Mouse (Mus musculus) brain, adult 2 months (tissue): Measurements from ENCODE around the gene Dusp8.
"Not testable (repeated sequence)": the region's sequence is repeated elsewhere in the genome, so short reads cannot be mapped to it uniquely, and the experiment has no call there.

Experiments
- DNase-seq: peaks from one replicate; pipeline ENCODE4 v3.0.0; 2011; ENCODE audit warnings: low read depth, low spot score

Gene Dusp8

GRCm38 (mm10) chr7:142095183-142095931 lies at the start of gene Dusp8:
Gene Dusp8, minus strand, starts transcription at chr7:142095843.
- peak; percentile 98 for DNase-seq

- no peak for DNase-seq
These were observed 48.9 kb upstream of the Dusp8 start, which contains the start of gene Gm45337 for GRCm38 (mm10) chr7:142144507-142144906. Gene Gm45337, minus strand, starts transcription at chr7:142144607.

DNA sequence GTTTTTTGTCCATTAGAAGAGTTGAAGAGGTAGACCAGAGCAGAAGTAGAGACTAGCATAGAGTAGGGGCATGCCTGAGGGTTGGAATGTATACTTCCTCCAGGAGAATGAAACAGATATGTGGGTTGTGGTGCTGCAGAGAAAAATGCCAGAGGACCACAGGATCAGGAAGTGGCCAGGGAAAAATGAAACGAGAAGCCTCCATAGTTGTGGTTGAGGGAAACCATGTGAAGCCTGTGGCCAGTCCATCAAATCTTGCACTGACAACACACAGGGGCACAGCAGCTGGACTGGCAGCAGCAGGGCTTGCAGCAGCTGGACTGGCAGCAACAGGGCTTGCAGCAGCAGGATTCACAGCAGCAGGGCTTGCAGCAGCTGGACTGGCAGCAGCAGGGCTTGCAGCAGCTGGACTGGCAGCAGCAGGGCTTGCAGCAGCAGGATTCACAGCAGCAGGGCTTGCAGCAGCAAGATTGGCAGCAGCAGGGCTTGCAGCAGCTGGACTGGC lies 47.9 kb upstream of the Dusp8 start:
- not testable (repeated sequence) for DNase-seq

DNA sequence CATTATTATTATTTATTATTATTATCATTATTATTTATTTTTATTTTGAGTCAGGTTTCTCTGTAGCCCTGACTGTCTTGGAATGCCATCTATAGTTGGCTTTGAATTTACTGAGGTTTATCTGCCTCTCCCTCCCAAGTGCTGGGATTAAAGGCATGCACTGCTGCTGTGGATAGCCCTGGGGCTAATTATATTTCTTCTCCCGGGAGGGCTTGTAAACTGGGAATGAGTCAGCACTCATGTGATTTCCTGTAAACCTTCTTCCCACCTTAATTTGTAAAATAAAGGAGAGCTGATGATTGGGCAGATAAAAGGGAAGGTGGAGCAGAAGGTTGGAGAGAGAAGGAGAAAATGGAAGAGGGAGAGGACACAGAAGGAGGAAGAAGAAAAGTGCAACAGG lies 45.1 kb upstream of the Dusp8 start:
- no peak for DNase-seq

GRCm38 (mm10) chr7:142135934-142136333 lies 40.3 kb upstream of the Dusp8 start, which contains the start of gene Gm39115:
Gene Gm39115, minus strand, starts transcription at chr7:142136034.
- not testable (repeated sequence) for DNase-seq

- peak; percentile 32 for DNase-seq
These were observed 38.8 kb upstream of the Dusp8 start for GRCm38 (mm10) chr7:142134206-142134995.

GRCm38 (mm10) chr7:142128843-142129242 lies 33.2 kb upstream of the Dusp8 start:
- no peak for DNase-seq

DNA sequence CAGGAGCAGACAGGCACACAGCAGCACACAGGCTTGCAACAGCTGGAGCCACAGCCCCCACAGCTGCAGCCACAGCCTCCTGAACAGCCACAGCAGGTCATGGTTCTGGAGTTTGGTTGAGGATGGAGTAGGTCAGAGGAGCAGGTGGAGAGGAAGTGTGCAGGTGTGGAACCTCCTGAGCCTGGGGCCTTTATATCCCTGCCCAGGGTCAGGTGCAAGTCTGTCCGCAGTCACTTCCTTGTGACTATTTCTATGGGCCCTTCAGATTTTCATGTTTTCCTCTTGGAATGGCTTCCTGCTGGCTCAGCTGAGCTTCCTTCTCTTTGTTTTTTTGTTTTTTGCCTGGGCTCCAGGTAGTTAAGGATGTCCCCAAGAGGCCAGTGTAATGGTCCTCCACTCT lies 25.0 kb upstream of the Dusp8 start, which contains the start of gene Gm45618:
TSS of gene Gm45618 (minus strand) at position 101 of the 400 bp plus-strand sequence.
- DNase-seq: not testable (repeated sequence)

DNA sequence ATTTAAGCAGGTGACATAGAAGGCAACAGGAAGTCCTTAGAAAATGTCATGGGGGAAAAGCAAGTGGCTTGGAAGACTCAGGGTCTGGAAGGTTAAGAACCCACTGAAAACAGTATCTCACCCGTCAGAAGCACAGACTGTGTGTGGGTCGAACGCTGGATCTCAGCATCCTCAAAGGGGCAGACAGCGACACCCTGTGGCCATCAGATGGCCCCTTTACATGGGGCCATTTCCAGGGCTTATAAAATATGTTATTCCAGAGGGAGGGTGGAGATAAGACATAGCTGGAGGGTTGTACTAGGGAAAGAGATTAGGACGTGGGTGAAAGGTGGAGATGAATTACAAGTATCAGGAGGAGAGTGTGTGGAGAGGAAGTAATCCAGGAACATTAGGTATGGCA lies 24.0 kb upstream of the Dusp8 start:
- peak; percentile 59 for DNase-seq

DNA sequence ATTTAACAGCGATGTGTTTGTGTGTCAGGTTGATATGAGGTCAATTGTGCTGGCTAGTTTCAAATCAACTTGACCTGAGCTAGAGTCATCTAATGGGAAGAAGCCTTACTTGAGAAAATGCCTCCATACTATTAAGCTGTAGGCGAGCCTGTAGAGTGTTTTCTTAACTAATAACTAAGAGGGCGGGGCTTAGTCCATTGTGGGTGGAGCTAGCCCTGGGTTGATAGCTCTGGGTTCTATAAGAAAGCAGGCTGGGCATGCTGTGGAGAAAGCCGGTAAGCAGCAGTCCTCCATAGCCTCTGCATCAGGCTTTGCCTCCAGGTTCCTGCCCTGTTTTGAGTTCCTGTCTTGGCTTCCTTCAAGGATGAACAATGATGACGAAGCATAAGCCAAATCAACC lies 9.1 kb upstream of the Dusp8 start:
- no peak for DNase-seq

DNA sequence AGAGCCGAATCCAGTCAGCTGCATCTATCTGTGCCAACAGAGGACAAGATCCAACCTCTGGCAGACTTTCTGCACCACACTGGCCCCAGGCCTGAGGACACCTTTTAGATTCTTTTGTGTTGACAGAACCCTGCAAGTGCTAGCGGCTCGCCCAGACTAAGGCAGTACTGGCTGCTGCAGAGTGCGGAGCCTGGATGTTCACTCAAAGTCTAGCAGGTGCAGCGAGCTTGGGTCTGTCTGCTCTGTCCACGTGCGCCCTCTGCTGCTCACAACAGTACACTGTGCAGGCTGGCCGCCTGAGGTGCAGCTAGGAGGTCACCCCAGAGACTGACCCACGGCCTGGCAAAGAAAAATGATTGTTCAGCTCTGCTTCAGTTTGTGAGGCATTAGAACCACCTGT lies 2.1 kb upstream of the Dusp8 start:
- peak; percentile 96 for DNase-seq

DNA sequence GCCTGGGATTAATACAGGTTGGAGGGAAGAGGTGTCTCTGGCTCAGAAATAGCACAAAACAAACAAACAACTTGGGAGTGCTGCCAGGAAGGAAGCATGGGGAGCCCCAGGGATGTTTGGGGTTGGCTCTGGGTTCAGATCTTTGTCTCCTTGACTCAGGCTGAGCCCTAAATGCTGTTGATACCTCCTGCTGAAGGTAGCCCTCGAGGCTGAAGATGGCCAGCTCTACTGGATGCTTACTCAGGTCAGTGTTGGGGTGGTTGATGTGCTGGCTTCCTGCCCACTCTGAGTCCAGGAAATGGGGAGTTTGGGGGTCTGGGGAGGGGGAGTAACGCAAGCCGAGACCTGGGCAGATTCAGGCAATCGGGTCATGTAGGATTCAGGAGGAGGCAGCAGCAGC lies 1.1 kb upstream of the Dusp8 start:
- DNase-seq: no peak

GRCm38 (mm10) chr7:142094301-142095143 lies 1.1 kb downstream of the Dusp8 start:
- peak; percentile 86 for DNase-seq

DNA sequence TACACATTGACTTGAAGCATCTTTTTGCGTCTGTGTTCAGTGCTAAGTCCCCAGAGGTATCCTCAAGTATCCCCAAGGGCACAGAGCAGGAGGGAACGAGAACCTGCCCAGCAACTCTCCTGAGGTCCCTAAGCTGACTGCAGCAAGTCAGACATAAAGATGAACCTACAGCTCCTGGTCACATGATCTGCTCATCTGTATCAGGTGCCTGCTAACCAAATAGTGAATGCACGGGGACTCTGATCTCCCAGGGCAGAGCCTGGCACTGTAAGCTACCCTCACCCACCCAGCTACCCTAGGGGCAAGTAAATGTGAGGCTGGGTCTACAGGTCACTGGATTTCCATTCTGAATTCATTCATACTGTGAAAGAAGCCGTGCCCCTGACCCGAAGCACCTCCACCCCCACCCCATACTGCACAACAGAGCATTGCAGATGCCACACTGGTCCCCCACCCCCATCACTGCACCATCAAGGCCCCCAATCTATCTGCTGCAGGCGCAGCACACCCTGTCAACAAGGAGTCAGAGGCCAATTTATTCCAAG lies 1.9 kb downstream of the Dusp8 start:
- DNase-seq: peak; percentile 46

- peak; percentile 16 for DNase-seq
These were observed 2.7 kb downstream of the Dusp8 start for GRCm38 (mm10) chr7:142092991-142093390.

DNA sequence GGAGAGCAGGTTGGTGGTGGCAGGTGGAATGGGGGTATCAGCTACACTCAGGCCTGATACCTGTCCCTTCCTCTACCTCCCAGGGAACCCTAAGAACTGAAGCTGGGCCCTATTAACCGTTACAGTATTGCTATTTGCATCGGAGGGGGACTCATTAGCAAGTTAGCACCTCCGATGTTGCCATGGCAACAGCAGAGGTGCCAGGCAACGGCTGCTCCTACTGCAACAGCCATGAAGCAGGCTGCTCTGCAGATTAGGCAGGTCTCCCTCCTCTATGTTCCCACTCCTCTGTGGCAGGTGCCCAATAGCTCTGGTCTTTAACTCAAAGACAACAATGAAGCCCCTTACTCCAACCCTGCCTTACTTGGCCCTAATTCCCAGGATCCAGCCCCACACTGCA lies 3.8 kb downstream of the Dusp8 start:
- DNase-seq: peak; percentile 86

- DNase-seq: no peak
These were observed 5.8 kb downstream of the Dusp8 start for GRCm38 (mm10) chr7:142089648-142090447.

- peak; percentile 90 for DNase-seq
These were observed 6.8 kb downstream of the Dusp8 start for GRCm38 (mm10) chr7:142088886-142089285.

DNA sequence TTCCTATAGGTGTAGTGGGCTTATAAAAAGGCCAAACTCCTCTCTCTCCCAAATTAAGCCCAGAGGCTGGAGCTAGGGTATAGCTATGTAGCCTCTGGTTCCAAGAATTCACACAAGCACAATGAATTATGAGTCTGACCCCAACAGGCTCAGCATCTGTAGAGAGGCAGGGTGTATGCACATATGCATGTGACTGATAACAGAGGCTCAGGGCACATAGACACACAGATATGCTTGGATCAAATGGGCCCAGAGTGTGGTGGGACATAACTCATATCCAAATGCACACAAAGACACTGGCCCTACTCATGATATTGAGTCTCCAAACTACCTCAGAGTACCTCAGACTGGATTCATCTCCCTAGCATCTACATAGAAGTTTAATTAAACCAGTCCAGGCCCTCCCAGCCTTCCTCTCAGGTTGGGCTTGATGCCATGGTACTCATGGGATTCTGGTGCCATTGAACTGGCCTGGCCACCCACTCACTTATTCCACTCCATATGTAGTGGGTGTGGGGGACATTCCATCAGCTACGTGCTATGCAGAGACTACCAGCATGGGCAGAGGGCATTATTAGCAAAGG lies 8.5 kb downstream of the Dusp8 start:
- DNase-seq: no peak
